Mouse (Mus musculus) CD8-positive naive resting alpha-beta T cell, adult 2 months (primary cell): ENCODE measurements around the gene Mcts2.

Source experiments
- DNase-seq, 2 experiments: peaks; one replicate each; pipeline ENCODE4 v3.0.0; 2022; ENCODE audit warnings: low read depth in 2 of 2, low spot score in 2 of 2

Gene Mcts2

DNA sequence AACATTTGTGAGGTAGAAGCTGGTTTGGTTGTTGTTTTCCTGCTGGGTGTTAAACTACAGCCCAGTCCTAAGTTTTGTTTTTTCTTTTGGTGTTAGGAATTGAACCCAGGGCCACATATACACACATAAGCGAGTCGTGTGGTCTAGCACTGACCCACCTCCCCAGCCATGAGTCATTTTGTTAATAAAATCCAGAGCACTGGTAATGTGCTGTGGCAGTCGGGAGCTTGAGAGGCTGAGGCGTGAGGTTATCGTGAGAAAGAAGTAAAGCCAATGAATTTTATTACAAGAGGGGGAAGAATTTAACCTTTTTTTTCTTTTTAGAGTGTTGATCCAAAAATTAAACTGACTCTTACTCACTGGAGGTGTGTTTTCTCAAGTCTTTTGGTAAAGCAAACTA lies 3.7 kb upstream of the Mcts2 start:
- DNase-seq: no peak

DNA sequence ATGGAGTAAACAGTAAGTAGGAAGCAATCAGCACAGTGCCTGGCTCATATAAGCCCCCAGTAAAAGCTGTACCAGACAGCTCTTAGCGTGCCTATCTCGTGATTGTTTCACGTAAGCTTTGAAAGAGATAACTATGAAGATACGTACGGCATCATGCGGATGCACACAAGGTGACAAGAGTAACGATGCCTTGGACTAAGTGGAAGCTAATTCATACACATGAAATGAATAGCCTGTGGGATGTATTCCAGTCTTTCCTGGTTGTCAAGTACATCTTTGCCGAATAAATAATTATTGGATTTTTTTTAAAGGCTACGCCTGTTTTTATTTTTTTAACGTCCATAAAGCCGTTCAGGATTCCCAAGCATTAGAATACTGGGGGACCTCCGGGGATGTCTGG lies 436 bp upstream of the Mcts2 start:
- DNase-seq: no peak

DNA sequence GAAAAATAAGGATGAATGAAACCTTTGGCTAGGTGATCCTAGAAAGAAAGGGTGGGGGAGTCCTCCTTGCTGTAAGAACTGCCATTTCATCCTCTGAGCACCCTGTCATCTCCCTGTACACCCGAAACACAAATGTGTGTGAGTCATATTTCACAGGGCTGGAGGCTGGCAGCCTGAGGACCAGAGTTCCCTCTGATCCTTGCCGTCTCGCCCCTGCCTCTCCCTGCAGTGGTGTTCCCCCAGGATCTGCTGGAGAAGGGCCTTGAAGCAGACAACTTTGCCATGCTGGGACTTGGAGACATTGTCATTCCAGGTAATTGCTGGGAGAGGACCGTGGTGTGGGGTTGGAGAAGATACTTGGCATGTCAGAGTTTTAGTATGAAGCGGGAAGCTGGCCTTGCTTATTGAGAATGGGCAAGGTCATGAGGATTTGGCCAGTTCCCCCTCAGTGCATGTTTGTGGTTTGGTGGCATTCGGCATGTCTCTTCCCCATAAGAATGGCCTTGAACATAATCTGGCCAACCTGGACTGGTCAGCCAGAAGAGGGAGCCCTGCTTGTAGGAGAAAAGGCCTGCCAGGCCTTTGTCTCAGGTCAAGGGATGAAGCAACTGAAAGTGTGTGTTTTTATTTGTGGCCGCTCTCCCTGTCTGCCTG lies 4.9 kb downstream of the Mcts2 start:
- no peak for DNase-seq

DNA sequence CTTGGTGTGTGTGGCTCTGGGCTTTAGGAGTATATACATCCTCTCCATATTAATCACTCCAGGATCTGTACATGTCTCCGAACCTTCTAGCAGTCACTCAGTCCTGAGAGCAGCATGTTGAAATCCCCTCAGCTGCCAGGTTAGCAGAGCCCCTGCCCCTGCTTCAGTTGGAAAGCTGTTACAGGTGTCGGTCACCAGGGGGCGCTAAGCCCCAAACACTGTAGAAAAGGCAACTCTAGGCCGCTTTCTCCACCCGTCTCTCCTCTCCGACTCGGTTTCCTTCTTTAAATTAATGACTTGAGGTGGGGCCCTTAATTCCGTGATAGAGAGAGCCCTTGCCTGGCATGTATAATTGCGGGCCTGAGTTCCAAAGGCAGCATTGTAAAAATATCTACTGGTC lies 6.4 kb downstream of the Mcts2 start:
- peak; percentile 48 to 60 for DNase-seq

DNA sequence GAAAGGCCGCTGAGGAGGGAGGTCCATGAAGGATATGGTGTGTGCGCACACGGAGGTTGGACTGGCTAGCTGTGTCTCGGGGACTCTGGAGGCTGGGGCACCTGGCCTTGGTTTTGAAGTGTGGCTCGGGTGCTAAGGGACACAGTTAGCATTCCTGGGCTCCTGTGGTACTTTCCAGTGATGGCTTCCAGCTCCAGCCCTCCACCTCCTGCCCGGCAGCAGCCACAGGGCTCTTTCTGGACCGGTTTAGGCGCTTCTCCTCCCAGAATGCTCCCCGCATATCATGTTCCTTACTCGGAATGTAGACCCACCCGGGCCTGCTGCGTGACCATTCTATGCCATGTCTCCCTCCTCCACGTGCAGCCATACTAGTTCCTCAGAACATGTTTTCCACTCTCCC lies 6.9 kb downstream of the Mcts2 start:
- DNase-seq: no peak

DNA sequence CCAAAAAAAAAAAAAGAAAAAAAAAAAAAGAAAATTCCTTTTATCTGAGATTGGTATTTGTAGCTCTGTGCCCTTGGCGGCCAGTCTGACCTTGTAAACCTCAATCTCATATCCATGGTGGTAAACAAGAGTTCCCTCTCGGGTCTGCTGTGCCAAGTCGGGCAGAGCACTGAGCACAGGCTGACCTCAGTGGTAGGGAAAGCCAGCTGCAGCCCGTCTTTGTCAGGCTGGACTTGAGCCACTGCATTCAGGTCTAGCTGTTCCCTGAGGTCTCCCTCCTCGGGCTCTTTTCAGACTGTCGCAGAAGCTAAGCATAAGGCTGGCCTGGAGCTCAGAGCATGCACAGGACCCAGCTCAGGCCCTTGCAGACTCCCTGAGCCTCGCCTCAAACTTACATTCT lies 7.9 kb downstream of the Mcts2 start:
- DNase-seq: no peak

DNA sequence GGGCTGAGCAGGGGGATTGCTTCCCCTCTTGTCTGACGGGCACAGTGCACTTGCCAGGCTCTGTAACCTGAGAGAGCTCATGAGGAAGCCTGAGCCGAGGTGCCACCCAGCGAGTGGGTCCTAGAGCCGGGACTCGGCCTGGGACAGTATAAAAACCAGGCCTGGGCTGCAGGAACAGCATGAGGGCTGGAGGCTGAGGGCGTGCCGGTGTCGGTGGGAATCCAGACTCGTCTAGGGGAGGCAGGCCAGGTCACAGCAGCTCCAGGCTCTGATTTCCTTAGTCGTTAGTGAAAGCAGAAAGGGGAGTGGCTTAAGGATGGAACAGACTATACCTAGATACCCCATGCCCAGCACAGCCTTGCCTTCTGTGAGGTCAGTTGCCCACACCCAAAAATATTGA lies 9.2 kb downstream of the Mcts2 start:
- DNase-seq: no peak

DNA sequence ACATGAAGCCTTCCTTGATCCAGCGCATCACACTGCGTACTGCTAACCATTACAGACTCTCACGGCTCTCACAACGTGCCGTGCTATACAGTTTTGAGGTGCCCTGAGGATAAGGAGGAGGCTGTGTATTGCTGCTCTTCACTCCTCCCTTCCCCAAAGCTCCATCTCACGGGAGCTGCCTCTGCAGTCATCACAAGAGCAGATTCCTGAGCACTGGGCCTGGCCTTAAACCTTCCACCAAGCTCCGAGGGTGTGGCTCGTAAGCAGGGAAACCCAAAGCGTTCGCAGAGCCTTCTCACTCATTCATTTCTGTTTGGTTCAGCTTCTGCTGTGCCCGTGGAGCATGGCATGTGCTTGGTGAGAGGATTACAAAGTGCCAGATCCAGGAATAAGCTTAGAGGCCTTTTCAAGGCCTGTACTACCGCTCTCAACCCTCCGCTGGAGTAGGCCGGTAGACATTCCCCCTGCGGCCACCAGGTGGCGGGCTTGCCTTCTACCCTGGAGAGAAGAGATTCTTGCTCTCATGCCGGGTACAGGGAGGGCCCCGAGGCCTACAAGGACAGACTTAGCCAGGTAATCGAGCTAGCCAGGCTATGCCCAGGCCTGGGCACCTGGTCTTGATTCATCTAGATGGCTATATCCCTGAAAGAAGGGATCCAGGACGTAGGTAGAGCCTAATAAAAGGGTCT lies 9.8 kb downstream of the Mcts2 start:
- DNase-seq: peak; percentile 83 to 88

DNA sequence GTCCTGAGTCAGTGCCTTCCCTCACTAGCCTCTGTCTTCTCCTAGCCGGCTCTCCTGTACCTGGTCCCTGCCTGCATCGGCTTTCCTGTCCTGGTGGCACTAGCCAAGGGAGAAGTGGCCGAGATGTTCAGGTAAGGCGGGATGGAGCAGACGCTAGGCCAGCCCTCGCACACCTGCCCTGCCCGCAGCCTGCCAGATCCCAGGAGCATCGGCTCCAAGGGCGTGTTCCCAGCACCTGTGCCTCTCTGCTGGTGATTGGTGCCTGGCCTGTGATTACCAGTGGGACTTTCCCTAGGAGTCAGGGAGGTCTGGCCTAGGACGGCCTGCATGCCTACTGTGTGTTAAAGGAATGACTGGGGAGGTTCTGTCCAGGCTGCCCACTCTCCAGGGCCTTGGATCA lies 13.3 kb downstream of the Mcts2 start:
- no peak for DNase-seq

DNA sequence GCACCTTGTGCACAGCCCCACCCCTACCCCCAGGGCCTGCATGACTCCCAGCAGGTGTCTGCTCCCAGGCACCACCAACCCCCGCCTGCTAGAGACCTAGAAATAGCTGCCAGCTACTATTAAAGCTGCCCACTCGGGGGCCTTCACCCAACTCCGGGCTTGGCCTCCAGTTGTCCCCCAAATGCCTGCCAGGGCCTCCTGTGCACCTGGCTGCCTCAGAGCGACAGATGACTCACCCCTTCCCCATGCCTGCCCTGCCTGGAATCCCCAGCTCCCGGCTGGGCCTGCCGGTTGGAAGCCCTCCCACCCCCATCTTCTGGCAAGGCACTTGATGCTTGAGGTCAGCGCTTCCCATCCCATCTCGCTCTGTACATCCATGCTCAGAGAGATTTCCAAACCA lies 13.9 kb downstream of the Mcts2 start:
- no peak for DNase-seq

DNA sequence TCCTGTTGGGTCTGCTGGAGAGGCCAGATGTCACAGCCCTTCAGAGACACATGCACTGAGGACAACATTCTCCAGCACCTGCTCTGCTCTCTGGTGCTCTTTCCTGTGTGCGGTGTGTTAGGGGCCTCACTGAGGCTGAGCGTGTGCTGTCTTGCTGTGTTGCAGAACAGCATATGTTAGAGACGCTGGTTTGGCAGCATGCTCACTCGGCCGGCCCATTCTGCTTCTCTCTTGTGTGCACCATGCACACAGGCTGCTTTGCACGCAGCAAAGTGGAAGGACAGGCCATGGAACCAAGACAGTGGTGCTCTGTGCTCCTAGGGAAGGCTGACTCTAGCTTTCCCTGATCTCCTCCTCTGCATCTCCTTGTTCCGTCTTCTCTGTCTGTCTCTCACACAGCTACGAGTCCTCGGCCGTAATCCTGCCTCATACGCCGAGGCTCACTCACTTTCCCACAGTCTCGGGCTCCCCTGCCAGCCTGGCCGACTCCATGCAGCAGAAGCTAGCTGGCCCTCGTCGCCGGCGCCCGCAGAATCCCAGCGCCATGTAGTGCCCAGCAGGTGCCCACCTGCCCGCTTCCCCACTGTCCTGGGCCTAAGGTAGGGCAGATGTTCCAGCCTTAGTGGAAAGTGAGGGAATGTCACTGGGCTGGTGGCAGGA lies 16.9 kb downstream of the Mcts2 start:
- DNase-seq: no peak

DNA sequence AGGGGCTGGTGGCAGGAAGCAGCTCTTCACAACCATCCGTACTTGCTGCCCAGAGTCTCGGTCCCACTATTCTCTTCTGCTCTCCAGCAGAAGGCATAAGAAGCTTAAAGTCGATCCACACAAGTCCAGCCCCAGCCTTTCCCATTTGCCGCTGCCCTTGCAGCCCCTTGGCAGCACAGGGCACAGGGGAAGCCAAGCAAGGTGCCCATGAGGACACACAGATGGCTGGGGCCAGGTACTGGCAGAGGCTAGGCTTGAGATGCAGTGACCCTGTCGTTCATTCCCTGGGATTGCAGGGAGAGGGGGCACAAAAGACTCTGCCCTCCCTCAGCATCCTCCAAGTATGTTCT lies 17.4 kb downstream of the Mcts2 start:
- no peak for DNase-seq

DNA sequence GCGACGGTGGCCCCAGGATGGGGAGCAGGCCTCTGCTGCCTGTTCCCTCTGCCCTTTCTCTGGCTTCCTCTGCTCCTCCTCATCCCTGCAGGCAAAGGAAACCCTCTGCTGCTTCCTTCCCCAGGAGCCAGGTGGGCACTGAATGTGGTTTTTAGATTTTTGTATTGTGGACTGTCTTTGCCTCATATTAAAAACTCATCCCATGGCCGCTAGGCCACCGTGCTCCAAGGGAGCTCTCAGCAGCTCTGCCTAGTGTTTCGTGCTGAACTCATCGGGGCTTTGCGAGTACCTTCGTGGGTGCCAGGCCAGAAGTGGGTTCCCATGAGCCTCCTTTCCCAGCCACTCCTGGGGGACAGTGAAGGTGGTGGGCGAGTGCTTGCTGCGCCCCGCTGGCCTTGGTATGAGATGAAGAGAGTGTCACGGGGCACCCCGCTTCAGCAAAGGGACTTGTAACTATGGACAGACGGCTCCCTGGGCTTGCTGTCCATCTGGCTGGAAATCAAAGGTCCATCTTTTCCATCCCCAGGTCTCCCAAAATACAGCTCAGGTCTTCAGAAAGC lies 18.1 kb downstream of the Mcts2 start:
- no peak for DNase-seq

DNA sequence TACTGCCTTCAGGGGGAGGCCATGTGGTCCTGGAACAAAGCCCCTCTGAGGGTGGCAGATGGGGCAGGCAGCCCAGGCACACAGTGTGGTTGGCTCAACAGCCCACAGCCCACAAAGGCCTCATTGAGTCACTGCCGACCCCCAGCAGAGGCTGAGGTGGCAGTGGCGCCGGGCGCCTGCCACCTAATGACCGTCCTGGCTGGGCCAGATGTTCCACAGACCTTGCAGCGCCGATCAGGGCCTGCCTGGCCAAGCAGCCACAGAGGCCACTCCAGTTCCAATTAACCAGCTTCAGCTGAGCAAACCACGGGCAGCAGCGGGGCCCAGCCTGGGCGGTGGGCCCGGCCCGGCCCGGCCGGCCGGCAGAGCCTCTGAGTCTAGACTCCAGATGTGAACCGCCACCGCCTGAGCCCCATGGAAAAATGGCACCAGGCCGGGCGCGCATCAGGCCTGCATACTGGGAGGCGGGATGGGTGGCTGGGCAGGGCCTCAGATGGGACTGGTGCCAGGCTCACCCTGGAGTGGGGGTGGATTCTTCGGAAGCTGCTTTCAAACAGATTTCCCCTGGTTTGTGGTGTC lies 19.2 kb downstream of the Mcts2 start:
- DNase-seq: no peak

DNA sequence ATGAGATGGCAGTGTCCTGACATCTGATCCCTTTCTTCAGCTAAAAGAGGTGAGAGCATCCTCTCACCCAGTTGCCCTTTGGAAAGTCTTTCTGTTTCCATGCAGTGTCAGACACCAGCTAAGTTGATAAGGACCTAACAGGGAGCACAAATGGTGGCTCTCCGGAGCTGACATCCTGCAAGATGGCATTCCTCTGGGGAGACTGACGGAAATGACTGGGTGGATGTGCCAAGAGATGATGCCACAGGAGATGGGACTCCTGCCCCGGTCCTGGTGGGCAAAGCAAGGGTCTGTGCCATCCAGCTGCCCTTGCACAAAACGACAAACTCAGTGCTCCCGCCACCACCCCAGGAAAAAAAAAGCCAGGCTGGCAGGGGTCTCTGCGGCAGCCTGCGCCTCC lies 20.4 kb downstream of the Mcts2 start:
- DNase-seq: no peak

DNA sequence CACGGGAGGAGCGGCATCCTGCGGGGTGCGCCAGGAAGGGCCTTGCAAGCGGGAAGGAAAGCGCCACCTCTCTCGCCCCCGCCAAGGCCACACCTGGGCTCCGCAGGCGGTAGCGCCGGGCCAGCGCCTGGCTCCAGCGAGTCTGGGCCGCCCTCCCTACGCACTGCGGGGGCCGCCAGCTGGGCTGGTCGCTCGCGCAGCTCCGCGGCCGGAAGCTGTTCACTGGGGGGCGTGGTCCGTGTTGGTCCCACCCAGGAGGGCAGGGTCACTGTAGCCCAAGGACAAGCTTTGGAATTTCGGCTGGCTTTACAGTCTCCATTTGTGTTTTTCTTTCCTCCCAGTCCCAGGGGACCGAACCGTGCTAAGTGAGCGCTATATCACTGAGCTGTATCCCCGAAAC lies 20.8 kb downstream of the Mcts2 start:
- DNase-seq: no peak

DNA sequence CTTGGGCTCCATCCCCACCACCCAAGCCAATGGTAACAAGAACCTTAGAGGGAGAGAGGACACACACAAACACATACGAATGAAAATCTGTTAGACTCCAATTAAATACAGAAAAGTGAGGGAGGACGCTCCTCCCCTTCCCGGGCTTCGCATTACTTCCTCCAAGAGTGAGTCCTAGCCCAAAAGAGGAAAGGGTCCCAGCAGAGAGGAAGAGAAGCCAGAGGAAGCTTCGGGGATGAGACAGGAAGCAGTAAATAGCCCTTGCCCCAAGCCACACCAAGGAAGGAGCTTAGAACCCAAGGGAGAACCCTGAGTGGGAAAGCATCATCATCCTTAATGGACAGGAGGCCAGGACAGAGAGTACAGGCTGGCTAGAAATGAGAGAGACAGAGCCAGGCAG lies 22.2 kb downstream of the Mcts2 start:
- no peak for DNase-seq

DNA sequence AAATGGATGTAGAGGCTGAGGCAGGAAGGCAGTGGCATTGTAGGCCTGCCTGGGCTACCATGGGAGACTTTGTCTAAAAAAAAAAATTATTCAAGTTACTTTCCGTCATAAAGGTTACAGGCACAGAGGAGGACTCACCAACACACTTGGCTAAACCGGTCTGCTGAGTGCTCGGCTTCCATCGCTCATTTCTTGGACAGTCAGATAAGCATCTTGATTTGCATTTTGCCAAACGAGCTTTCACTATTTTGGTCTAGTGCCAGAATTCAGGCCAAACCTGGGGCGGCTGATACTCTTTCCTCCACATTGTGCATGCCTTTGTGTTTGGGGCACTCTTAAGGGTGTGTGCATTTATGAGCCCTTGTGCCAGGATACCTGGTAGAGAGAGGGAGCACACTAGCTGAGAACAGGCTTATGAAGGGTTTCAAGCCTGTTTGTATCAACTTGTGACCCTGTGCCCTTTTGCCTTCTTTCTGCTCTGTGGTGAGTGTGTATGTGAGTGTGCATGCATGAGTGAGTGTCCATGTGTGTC lies 29.5 kb downstream of the Mcts2 start:
- no peak for DNase-seq

DNA sequence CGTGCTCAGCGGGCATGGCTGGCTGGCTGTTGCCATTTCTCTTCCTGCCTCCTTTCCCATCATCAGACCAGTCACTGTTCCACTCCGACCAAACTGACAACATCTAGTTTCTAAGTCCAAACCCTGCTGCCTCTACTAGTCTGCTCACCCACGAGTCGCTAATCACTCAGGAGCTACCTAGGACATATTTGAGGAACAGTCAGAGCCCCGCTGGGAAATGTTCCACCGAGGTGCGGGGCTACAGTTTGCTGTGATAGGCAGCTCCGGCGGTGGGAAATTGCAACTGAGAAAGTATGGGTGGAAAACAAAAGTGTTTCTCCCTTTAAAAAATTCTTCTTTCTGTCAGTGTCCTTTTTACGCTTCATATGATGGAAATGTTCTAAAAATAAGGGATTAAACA lies 30.8 kb downstream of the Mcts2 start:
- DNase-seq: no peak

DNA sequence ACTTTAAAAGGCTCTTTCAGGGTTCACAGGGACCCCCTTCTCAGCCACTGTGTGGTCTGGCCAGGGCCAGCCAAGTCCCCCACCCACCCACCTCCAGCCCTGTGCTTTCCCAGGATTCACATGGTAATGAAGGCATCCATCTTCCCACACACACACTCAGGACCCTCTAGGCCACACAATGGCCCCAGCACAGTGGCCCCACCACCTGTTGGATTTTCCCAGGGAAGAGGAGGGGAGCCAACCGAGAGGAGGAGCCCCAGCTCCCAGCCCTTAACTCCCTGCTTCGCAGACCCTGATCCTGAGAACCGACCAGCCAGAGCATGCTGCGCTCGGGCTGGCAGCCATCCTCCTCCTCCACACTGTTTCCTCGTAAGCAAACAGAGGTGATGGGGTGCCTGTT lies 31.2 kb downstream of the Mcts2 start:
- no peak for DNase-seq

DNA sequence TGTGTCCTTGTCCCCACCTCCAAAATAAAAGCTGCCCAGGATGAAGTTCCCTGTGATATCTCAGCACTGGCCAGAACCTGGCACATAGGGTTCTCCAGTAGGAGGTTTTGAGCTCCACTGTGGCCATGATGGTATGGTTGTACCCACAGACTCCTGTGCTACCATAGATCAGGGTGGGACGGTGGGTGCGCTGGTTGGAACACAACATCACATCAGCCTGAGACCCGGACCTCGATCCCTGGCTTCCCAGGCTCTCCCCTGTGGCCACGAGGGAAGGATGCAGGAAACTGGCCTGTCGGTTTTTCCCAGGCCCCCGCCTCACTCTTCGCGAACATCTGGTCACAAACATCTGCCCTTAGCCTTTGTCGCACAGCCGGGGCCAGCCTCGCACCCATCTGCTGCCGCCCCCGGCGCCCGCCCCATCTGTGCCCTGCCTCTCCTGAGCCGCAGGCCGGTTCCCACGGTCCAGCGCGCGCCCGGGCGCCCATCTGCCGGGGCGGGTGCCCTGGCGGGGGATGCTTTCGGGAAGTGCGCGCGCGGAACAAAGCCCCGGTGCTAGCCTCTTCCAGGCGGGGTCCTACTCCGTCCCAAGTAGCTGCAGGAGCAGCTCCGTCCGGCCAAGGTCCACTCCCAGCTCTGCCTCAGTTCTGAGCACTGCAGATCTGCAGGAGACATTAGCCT lies 37.0 kb downstream of the Mcts2 start:
- DNase-seq: no peak
